Mouse (Mus musculus) heart, postnatal 36 days (tissue): ENCODE measurements around the gene Zmiz1. TPM values are rescaled to one million over a fixed set of nuclear protein-coding genes. Genes with fewer than 3 reads are reported as not detected.

ENCODE experiments used
- DNase-seq, 2 experiments: peaks; one replicate each; pipeline ENCODE4 v3.0.0; 2021 to 2022
- intact Hi-C: fragments of 180-260 bp; cut with DNase I; formaldehyde crosslinking; loops from one replicate; pipeline ENCODE4 v1.15.1; 2025
- total RNA-seq, 2 experiments: library from RNA; stranded (reverse); gene quantifications; 2 replicates each; pipeline ENCODE4 v1.2.3; 2021

Gene Zmiz1
- total RNA-seq, 2 experiments from 2014 or later, result 38.8 to 41.7 TPM

DNA sequence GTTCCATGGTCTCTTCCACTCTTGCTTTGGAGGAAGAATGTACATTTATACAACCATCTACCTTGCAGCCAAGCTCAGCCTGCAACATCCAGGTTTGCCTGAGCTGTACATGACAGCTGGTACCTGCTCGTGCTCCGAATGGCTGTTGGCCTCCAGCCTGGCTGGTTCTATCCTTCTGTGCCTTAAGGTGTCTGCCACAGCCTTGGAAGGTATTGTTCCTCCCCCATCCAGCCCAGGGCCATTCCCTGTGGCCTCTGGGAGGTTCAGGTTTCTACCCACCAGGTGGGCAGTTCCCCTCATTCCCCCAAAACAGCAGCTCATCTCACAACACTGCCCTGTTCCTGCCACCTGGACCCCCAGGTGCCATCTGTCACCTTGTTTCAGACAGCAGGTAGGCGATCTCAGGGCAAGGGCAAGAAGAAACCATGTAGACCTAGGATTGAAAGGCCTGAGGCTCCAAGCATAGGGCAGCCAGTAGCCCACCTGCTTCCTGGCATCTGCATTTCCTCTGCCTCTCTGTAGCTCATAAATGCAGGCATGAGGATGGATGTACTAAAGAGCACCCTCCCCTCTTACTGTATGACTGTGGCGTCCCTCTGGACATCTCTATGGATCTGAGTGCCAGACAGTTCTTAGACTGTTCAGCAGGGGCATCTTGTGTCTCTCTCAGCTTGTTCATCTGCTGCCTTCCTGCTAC lies 160.2 kb downstream of the Zmiz1 start:
- no peak for DNase-seq
- intact Hi-C loops, result no loop called here

GRCm38 (mm10) chr14:25620766-25621165 lies 161.8 kb downstream of the Zmiz1 start:
- intact Hi-C loops, result no loop called here
- DNase-seq, result no peak

DNA sequence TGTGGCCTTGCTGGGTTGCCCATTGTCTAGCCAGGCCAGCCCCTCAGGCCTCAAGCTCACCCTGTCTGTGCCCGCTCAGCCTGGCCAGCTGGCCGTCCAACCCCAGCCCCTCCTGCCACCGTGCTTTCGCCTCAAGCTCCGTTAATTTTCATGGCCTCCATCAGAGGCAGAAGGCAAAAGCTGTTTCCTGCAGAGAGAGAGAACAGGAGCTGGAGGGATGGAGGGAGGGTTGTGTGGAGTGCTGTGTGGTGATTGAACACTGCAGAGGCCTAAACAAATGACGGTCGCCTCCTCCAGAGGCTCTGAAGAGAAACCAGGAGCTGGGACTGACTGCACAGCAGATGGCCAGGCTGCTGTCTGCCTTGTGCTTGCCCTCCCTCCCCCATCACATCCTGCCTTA lies 164.7 kb downstream of the Zmiz1 start:
- no peak for DNase-seq
- intact Hi-C loops, result no loop called here

DNA sequence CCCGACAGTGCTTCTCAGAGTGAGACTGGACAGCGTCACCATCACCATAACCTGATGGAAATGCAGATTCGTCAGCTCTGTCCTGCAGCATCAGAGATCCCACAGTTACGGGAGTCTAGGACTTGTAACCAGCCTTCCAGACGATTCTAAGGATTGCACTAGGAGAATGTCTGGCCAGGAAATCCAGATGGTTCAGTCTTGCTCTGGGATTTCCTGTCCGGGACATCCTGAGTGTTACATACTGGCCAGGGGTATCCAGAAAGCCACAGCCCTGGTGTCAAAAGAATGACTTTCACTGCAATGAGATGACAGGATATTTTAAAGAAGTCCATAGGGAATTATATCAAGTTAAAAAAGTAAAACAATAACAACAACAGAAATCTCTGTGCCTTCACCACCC lies 165.7 kb downstream of the Zmiz1 start:
- intact Hi-C loops, result loop anchor here (5.0 kb wide), 2 partner anchors 37 to 152 kb away; no protein-coding TSS in a partner anchor
- DNase-seq, result no peak

GRCm38 (mm10) chr14:25627599-25628255 lies 168.7 kb downstream of the Zmiz1 start:
- DNase-seq, result no peak
- intact Hi-C loops, result loop anchor here (5.0 kb wide), 2 partner anchors 40 to 155 kb away; no protein-coding TSS in a partner anchor

- DNase-seq, result no peak
- intact Hi-C loops, result loop anchor here (5.0 kb wide), 2 partner anchors 41 to 156 kb away; no protein-coding TSS in a partner anchor
These were observed 169.6 kb downstream of the Zmiz1 start for GRCm38 (mm10) chr14:25628448-25629099.

- DNase-seq, result no peak
- intact Hi-C loops, result loop anchor here (5.0 kb wide), 2 partner anchors 43 to 158 kb away; no protein-coding TSS in a partner anchor
These were observed 171.1 kb downstream of the Zmiz1 start for GRCm38 (mm10) chr14:25629866-25630606.

DNA sequence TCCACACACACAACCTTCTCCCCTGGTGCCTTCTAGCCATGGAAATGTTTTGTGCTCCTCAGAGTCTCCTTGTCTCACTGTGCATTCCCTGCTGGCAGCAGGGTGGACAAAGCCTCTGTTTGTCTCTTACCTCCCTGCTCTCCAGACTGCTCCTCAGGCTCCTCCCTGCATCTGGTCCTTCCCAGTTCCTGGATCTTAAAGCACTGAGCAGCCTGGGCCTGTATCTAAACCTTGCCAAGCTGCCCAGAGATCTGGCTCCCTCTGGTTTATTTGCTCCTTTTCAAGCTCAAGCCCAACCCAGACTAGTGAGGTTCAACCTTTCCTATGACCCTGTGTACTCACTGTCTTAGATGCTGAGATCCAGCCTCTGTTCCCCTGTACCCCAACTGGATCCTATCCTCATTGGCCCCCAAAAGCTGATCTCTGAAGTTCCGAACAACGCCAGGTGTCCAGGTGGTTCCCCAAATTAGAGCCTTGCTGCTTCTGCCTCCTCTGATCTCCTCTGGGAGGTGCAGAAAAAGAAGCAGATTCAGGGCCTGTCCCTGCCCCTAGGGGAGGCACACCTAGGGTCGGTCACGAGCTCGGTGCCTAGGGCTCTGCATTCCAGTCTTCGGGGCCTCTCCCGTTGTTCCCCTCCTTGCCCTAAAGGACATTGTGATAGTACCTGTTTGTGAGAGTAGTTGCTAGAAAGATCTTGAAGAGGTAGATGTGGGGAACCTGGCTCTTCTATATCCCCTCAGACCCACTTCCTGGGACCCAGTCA lies 171.8 kb downstream of the Zmiz1 start:
- intact Hi-C loops, result no loop called here

DNA sequence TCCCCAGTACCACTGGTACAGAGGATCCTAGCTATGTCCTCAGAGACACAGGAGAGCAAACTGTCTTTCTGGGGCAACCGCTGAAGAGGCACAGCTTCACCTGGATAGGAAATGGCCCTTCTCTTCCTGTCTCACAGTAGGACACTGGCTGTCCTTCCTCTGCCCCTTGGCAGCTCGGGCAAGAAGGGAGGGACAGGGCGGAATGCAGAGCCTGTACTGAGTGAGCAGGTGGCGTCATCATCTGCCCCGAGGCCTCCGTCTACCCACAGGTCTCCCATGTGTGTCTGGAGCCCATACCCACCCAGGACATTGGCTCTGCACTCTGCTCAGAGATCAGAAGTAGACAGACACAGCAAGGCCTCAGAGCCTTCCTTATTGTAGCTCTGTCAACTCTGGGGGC lies 172.5 kb downstream of the Zmiz1 start:
- no peak for DNase-seq
- intact Hi-C loops, result no loop called here

More for the DNA sequence above, 171.8 kb downstream of the Zmiz1 start:
- DNase-seq, result no peak

DNA sequence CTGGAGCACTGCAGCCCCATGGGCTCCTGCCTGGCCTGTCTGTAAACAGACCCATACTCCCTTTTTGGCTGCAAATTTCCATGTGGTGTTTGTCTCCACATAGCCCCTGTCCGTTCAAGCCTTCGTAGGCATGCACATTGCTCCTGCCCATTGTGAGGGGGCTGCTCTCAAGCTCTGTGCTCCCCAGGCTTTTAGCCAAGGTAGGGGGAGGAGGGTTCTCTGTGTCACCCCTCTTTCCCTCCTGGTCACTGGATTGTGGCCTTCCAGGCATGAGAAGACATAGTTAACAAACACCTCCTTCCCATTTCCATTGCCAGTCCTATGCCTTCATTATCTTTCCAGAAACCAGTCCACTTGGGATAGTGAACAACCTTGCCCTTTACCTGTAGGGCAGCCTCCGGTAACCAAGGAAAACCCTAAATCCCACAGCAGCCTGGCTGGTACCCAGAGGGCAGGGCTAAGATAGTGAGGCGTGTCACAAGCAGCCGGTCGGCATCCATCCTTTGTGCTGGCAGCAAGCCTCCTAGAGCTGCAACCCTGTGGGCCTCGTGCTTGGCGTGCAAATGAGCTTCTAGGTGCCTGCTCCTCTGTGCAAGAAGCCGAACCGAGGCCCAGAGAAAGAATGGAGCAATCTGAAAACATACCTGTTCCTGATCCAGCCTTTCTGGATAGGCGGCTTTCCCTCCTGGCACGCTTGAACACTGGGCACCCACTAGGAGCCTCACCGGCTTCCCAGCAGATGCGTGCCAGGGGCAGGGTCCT lies 174.7 kb downstream of the Zmiz1 start:
- peak; percentile 59 to 63 for DNase-seq
- intact Hi-C loops, result no loop called here

DNA sequence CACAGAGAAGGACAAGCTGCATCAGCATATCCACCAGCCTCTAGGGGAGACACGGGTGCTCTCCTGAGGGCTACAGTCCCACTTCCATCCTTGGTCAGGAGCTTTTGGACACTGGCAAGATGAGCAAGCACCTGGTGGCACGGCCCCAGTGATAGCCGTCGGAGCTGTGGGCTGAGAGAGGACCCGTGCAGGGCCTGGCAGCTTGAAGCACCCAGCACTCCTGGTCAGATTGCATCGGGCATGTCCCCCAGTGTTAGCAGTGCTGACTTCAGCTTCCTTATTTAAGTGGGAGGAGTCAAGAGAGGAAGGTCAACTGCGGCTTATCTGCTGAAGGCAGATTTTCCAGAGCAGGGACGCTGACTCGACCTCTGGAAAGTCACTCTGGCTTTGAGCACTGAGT lies 175.3 kb downstream of the Zmiz1 start:
- no peak for DNase-seq
- intact Hi-C loops, result no loop called here

- intact Hi-C loops, result no loop called here
- no peak for DNase-seq
These were observed 176.8 kb downstream of the Zmiz1 start for GRCm38 (mm10) chr14:25635746-25636145.

DNA sequence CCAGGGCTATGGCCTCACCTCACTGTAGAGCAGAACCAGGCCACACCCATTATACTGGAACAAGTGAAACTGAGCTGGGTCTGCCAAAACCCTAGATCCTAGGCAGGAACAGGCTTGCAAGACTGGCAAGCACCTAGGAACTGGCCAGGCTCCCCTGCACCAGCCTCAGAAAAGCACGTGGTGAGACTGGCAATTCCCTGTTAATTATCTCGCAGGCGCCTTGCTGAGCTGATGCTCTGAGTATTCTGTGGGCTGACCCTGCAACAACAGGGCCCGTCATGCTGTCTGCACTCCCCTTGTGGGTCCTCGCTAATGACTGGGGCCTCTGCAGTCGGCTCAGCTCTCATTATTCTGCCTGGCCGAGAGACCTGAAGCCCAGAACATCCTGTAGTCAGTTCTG lies 177.3 kb downstream of the Zmiz1 start:
- intact Hi-C loops, result no loop called here
- DNase-seq, result no peak

DNA sequence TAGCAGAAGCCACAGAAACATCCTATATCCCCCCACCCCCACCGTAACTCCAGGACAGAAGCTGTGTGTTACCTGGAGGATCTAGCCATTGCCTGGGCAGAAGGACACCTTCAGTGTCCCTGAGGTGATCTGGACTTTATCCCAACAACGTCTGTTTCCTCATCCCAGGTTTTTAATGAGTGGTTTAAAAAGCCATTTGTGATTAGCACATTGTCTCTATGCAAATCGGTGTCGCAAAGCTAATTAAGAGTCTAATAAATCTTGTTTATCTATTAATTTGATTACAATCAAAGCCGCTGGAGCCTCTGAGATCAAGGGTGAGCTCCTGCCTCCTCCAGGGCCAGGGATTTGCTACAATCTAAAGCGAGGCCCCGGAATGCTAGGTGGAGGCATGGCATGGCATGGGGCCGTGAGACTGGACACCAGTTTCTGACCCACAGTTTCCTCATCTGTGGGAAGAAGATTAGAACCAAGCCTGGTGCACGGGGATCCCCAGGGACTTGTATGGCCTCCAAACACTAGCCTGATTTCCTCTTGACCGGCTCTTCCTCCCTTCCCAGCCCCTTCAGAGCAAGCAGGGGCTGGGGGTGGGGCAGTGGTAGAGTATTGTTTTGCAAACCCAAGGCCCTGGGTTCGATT lies 180.3 kb downstream of the Zmiz1 start:
- intact Hi-C loops, result no loop called here
- no peak for DNase-seq

- intact Hi-C loops, result loop anchor here (2.0 kb wide), 1 partner anchor 53 kb away; no protein-coding TSS in a partner anchor
- DNase-seq, result no peak
These were observed 181.0 kb downstream of the Zmiz1 start for GRCm38 (mm10) chr14:25639979-25640378.

GRCm38 (mm10) chr14:25640421-25641056 lies 181.6 kb downstream of the Zmiz1 start:
- no peak for DNase-seq
- intact Hi-C loops, result loop anchor here (2.0 kb wide), 1 partner anchor 54 kb away; no protein-coding TSS in a partner anchor

DNA sequence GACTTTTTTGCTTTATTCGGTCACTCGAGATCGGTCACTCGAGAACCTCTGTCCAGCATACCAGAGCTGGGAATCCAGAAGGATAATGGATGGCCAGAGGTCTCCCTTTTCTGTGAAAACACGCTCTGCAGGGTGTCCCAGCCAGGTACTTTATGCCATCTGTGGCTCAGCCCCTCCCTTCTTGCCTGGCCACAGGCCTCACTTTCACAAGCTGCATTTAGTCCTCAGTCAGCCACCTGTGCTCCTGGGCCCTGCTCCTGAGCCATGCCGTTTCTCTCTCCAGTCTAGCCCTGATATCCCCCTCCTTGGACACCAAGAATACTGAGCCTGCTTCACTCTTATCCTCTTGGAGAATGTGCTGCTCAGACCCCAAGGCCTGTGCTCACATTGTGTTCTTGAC lies 182.1 kb downstream of the Zmiz1 start:
- intact Hi-C loops, result loop anchor here (2.0 kb wide), 1 partner anchor 54 kb away; no protein-coding TSS in a partner anchor
- no peak for DNase-seq

GRCm38 (mm10) chr14:25645717-25646116 lies 186.7 kb downstream of the Zmiz1 start:
- no peak for DNase-seq
- intact Hi-C loops, result loop anchor here (2.0 to 5.0 kb wide), 3 partner anchors 37 to 188 kb away; partner anchors contain the start of gene Zmiz1
